Mouse (Mus musculus) thymus, postnatal 14 days (tissue): ENCODE data around the gene D3Ertd254e.
"Not testable (repeated sequence)": the region's sequence is repeated elsewhere in the genome, so short reads cannot be mapped to it uniquely, and the experiment has no call there.

ENCODE experiments used
- DNase-seq: peaks from one replicate; pipeline ENCODE4 v3.0.0; 2021

The D3Ertd254e gene

DNA sequence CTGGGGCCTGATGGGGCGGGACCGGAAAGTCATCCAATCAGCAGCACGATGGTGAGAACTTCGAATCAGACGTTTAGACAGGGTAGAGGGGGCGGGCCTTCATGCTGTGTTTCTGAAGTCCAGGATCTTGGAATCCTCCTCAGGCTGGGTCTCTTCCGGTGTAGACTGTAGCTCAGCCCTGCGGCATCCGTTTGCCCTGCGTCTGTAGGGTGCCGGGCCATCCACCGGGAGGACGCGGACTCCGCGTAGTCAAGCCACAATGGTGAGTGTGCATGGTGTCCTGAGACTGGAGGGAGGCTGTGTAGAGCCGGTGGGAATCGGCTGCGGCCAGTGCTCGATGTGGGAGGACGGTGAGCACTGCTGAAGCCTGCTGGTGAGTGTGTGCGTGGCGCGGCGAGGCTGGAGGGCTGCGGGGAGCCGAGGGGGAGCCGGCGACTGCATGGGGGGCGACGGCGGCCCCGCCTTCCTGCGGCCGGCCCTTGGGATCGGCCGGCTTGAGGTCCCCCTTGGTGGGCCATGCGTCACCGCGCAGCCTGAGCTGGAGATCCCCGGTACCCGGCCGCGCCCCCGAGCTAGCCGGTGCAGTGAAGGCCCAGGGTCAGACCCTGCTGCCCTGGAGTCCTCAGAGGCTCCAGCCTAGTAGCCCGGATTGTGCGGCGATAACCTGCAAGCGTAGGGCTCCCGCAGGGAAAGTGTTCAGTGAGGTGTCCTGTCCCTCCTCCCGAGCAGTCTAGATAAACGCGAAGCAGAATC lies at the start of gene D3Ertd254e:
TSS of gene D3Ertd254e (plus strand) at position 84 of the 753 bp plus-strand sequence.
- DNase-seq, result peak; percentile 88

DNA sequence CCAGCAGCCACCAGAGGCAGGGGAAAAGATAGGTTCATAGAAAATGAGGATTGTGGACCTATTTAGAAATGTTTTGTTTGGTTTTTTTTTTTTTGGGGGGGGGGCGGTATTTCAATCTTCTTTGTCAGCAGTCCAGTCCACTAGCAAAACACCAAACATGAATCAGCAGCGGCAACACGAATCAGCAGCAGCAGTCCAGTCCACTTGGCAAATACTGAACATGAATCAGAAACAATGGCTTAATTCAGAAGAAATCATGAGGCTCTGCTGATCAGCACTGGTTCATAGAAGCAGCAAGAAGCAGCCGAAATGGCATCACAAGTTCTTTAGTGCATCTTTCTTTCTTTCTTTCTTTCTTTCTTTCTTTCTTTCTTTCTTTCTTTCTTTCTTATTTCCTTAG lies 34.7 kb upstream of the D3Ertd254e start:
- DNase-seq, result no peak

DNA sequence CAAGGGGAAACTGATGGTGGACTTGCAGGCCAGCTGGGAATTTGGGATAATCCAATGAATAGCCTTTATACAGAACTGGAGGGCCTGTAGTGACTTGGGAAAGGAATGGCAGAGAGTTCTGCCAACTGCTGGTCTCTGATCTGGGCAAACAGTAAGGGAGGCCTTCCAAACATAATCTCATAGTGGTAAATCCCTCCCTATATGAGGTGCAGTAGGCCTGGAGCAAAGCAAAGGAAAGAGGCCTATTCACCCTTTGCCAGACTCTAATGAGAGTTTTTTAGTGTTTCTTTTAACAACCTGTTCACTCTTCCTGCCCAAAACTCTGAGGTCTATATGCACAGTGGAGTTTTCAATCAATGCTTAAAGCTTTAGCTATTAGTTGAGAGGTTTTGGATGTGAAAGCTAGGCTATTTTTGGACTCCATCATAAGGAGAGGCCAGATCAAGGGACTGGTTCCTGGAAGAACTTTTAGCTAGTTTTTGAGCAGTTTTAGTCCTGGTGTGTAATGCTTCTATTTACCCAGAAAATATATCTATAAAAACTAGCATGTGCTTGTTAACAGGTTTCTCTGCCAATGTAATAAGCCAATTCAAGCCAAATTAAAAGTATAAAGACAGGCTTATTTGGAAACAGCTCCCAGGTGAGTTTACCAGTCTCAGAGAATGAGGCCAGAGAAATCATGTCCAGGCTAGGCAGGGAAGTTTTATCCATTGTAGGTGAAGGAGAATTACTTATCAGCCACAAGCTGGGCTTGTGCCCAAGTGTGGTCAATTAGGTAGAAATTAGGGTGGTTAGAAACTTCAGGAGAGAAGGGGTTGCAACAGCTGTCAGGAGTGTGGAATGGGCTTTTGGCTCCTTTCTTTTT lies 30.9 kb upstream of the D3Ertd254e start:
- DNase-seq, result no peak

DNA sequence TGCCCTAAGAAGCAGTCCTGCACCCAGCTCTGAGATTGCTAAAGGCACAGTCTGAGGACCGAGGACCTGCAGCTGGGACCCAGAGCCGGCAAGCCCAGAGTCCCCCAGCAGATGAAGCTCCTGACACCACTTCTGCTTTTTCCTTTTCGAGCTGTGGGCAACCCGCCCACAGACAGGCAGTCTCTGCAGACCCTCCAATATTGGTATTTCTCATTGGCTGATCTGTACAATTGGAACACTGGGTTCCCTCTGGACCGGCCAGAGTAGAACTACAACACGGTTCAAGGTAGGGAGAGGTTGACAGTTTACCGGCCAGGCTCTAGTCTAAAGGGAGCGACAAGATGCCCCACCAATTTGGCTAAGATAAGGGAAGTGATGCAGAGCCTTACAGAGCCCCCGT lies 24.6 kb upstream of the D3Ertd254e start:
- not testable (repeated sequence) for DNase-seq

DNA sequence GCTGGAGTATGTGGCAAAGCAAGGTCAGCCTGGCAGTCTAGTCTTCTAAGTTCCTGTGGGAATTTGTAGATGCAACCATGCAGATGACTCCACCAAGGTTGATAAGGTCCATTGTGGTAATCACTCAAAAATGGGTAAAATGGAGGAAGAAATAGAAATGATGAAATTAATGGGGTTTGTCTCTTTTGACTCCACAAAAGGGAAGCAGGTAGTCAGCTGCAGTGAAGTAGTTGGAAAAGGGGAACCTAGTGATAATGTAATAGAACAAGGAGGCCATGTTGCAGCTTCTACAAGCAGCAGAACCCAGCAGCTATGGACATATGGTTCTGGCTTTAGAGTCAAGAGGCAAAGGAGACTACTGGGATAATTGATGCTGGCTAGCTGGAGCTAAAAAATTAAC lies 14.7 kb upstream of the D3Ertd254e start:
- no peak for DNase-seq

DNA sequence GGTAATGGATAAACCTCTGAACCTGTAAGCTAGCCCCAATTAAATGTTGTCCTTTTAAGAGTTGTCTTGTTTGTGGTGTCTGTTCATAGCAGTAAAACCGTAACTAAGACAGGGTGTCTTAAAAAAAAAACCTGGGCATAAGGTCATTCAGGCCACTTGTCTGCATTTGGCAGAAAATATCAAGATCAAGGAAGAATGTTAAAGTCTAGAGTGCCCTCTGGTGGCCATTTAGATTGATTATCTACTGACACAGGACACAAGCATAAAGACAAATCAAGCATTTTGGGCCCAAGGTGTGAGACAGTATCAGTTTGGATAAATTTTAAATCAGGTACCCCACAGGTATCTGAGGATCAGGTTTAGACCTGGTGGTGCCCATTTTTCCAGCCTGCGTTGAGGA lies 13.3 kb upstream of the D3Ertd254e start:
- peak; percentile 35 for DNase-seq

DNA sequence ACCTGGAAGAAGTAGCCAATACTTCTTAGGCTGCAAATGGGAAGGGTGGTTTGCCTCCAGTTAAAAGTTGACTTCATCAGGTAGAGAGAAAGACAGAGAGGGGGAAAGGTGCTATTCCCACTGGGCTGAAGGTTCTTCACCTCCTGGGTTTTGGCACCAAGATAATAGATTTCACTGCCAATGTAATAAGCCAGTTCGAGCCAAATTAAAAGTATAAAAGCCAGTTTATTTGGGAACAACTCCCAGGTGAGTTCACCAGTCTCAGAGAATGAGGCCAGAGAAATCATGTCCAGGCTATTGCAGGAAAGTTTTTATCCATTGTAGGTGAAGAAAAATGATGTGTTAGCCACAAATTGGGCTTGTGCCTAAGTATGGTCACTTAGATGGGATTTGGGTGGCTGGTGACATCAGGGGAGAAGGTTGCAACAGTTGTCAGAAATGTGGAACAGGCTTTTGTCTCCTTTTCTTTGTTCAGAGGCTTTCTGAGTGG lies 12.6 kb upstream of the D3Ertd254e start:
- DNase-seq, result no peak

DNA sequence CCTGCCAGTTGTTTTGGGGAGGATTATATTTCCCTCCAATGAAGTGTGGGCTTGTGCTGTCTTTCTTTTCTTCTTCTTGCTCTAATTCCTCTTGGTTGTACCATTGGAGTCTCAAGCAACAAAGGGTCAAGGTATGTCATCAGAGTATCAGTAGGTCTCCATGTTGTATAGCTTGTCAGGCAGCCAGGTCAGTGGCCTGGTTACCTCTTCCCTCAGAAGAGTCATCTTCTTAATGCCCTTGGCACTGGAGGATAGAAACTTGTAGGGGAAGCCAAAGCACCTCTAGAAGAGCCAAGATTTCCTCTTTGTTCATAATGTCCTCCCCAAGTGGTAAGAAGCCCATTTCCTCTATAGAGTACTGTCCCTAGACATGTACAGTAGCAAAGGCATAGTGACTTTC lies 11.8 kb upstream of the D3Ertd254e start:
- DNase-seq, result no peak

DNA sequence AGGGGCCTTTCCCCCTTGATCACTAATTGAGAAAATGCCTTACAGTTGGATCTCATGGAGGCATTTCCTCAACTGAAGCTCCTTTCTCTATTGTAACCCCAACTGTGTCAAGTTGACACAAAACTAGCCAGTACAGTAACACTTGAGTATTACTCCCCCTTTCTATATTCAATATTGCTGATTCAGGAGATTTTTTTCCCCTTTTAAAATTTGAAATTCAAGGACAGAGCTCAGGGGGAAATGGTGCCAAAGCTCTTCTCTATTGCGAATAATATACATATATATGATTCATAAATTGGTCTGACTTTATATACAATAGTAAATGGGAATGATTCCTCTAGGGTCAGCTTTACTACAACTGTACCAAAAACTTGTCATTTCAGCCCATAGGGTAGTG lies 282 bp upstream of the D3Ertd254e start:
- no peak for DNase-seq

DNA sequence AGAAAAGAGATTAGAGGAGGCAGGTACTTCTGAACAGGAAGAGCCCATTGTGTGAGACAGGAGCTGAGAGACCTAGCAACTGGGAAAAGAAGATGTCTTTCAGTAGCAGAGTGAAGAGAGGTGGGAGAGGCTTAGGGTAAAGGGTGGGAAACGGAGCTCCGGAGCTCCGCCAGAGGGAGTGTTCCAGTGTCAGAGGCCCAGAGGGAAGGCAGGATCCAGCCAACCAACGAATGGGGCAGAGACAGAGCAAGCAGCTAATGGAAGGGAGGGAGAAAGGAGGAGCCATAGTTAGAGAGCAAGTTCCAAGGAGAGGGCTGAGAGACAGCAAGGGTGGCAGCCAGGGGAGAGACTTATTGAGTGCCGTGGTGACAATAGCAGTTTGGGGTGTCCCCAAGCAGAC lies 4.5 kb downstream of the D3Ertd254e start:
- no peak for DNase-seq

DNA sequence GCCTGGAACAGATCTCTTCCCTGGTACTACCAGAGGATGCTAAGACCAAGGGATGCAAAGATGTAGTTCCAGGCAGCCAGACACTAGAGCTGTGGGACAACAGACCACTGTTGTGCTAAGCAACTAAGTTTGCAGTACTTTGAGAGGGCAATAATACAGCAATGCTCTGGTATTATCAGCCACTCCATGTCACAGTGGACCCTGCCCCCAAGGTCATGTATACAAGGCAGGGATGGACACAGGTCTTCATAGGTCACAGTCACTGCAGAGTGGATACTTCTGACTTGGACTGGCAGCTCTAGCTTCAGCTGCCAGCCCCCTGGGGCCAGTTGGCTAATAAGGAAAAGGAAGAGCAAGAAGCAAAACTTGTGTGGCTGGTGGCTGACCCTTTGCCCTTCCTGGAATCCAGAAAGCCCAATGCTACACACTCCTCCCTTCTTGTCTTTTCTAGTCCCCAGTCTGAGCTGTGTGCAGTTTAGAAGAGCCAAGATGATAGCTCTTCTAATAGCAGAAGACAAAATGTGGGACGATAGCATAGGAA lies 19.9 kb downstream of the D3Ertd254e start:
- DNase-seq, result no peak

DNA sequence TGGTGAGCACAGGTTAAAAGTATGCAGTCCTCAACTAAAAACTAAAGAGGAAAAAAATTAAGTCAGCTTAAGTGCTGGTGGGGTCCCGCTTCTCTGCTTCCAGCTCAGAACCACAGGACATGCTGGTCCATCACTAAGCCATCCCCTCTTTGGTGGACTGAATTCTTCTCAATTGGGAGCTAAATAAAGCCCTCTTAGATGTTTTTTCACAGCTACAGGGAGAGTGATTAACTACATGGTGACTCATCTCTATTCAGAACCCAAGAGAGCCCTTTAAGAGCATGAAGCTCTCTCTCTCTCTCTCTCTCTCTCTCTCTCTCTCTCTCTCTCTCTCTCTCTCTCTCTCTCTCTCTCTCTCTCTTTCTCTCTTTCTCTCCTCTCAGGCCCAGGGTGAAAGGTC lies 20.5 kb downstream of the D3Ertd254e start:
- DNase-seq, result no peak

DNA sequence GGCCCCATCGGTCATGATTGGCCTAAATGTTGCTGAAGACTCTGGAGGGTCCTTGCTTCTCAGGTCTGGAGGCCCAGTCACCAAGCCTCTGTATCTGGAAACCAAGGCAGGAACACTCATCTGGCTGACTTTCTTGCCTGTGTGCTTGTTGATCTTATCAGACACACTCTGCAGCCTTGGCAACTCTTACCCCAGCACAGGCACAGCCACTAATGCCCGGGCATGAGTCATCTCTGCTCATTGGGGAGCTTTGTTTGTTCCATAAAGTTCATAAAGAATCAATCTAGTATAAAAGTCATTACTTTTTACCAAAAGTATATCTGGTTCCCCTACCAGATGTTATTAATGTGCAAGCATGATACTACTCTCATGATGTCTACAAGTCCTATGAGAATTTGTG lies 22.9 kb downstream of the D3Ertd254e start:
- DNase-seq, result no peak

DNA sequence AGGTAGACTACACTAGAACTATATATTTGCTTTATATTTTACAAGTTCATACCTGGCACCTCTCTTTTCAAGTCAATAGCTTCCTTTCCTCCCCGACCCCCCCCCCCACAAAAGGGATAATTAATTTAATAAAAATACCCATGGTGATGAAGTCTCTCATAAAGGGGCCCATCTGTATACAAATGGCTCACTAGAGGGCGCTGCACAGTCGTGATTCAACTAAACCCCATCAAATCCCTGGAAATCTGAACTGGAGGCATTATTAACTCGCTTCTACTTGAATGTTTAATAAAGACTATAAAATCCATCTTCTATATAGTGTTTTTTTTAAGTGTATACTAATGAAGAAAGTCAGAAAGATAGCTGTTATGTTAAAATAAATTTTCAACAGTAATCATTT lies 30.7 kb downstream of the D3Ertd254e start:
- peak; percentile 12 for DNase-seq

DNA sequence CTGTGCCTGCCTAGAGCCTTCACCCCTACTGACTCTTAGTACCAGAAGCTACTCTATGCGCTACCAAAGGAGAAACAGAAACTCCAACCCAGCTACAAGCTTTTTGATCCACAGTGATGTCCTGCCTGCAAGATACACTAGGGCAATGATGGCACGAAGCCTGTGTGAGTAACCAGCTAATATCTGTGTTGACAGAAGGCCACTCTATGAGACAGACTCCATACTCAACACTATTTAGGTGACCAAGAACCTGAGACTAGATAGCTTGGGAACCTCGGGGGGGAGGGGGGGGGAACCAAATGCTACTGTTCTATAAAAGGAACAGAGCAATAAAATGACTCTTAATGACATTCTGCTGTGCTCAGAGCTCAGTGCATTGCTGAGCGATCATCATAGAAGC lies 35.7 kb downstream of the D3Ertd254e start:
- no peak for DNase-seq

DNA sequence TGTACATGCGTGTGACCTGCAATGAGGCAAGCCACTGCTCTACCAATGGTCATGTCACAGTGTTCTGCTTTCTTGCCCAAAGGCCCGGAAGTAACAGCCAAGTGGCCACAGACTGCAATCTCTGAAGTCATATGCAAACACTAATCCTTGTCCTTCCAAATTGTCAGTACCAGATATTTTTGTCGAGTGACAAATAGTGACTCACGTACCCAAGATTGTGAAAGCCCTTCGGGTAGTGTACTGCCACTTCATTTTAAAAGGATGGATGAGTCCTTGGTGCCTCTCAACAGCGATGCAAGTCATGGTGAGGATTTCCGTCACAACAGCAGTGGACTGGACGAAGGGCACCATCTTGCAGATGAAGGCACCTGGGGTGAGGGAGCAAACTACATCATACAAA lies 38.4 kb downstream of the D3Ertd254e start:
- DNase-seq, result no peak

DNA sequence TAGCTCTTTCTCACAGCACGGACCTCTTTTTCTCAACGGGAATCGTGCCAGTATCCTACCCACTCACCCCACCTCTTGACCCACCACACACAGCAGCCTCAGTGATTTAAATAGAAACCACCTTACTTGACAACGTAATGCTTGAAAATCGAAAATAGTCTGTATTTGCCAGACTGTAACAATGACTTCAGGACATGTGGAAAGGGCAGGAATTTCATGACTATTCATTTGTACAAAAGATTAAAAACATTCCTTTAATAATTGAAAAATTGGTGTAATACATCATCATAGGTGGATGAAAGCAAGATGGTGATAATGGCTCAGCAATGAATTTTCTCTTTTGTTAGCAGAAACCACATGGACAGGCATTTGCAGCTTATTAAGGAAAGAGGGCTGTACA lies 50.3 kb downstream of the D3Ertd254e start:
- no peak for DNase-seq

DNA sequence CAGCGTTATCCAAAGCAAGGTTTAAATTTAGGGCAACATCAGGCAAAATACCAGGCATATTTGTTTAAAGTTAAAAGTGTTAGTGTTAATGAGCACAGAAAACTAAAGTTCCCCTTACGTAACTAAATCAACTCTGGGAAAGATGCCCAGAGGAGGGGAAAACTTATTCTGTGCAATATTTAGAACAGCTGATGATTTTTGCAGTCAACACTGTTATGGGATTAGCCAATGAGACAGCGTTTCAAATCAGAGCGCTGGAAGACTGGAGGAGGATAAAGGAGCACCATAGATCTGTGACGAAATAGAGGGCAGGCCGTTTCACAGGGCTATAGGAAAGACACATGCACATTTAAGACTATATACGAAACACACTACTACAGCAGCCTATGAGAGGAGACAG lies 52.1 kb downstream of the D3Ertd254e start:
- no peak for DNase-seq

DNA sequence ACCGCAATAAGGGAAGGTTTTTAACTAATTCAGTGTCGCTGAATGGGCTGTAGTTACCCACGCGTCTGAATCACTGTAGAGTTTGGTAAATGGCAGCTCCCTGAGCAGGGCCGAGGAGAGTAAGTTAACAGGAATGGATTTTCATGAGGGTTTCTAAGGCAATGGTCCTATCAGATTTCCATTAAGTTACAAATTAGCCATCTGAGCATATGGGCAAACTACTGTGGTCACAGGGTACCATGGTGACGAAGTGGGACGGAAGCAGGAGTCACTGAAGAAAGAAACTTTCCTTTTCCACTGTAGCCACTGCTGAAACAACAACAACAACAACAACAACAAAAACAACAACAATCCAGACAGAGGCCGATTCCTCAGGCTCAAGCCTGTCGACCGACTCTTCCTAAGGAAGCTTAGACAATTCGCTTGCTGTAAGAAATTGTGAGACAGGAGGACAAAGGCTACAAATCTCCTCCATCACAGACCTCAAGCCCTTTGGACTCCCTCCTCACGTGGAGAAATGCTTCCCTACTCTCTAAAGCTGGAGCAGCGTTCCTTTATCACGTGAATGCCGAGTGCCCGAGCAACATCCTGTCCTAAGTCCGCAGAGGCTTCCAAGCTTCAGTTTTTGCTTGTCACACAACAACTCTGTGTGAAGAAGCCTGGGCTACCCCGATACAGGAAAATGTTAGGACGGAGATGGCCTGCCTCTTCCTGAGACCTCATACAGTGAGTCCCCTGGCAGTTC lies 56.9 kb downstream of the D3Ertd254e start:
- no peak for DNase-seq

DNA sequence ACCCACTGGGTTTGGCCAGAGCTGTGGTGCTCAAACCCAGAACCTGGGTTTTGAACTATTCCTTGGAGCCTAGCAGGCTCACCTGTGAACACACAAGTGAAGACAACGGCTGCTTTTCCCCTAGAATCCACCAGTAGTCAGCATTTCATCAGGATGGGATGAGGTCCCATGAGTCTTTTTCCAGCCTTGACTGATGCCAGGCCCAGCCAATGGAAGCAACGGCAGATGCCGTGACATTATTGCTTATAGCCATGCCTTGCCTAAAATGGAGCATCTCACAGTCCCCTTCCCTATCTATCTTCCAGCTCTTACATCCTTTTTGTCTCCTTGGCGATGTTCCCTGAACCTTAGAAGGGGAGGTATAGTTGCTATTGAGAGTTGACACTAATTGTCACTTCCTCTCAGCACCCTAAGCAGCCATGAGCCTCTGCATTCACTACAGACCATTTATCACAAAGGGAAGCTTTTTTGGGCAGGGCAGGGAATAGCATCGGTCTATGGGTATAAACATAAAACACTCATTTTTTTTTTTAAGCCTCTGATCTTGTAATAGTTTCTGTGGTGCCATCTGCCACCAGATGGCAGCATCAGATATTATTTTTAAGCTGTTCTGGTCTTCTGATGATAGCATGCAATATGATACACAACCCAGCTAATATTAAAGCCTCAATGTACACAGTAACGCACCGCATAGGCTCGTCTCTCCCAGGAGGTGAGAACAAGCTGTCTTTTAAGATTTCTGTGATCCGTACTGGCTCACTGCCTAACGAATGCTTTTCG lies 59.1 kb downstream of the D3Ertd254e start:
- DNase-seq, result no peak

DNA sequence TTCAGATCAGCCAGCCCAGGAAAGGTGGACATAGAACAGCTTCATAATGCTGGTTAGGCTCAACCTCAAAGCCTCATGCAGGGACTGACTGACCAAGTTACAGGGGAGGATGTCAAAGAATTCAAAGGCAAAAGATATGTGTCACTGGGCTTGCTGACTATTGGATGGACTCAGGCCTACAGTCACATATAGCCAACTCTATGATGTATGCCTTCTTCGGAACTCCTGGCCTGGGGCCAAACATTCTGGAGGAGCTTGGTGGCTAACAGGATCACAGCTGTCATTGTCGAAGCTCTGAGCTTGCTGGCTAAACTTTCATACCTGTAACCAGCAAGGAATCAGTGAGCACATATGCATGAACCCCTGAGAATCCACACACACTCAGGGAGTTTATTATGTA lies 60.1 kb downstream of the D3Ertd254e start:
- no peak for DNase-seq

DNA sequence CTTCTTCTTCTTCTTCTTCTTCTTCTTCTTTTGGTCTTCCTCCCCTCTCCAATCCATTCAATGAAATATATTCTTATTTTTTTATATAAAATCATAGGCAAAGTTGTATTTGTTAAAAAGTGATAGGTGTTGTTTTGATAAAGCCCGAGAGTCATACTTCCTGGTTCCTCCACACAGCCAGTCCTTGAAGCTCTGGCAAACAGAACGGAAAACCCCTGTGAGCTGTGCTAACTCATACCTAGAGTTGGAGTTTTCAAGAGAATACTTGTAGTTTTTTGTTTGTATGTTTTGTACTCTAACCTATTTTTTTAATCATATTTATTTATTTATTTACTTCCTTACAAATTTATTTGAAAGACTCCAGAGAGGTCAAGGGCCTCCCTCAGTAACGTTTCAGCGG lies 61.9 kb downstream of the D3Ertd254e start:
- no peak for DNase-seq
